Mouse (Mus musculus): ENCODE results near the gene Cym. TPM values are rescaled to one million over a fixed set of nuclear protein-coding genes. Genes with fewer than 3 reads are reported as not detected.

Cym gene
- polyA plus RNA-seq, 1 experiment, result not detected

GRCm38 (mm10) chr3:107229822-107230221, 8.3 kb upstream of the Cym start:
- Histone ChIP-seq H3K4me3 (replicated peaks) (no peak overlapping the region), H3K4me1 (peaks cover 19% of the 10 kb centered on the region), H3K27me3 (replicated peaks) (peaks cover 21% of the 10 kb centered on the region), H3K9me3 (peaks cover 2% of the 10 kb centered on the region), H3K36me3 (replicated peaks; ENCODE audit: low read length) (no peaks in the 10 kb centered on the region)
- TF ChIP-seq GATA1 (IDR thresholded peaks at IDR 0.05; ENCODE audit: borderline replicate concordance, low read length) (no peak), FLI1 (IDR thresholded peaks at IDR 0.05; ENCODE audit: low read length) (no peak)

- H3K27me3 ChIP-seq (replicated peaks), result peaks cover 22% of the 10 kb centered on the region
- H3K9me3 ChIP-seq, result peaks cover 8% of the 10 kb centered on the region
- H3K4me1 ChIP-seq, result peaks cover 19% of the 10 kb centered on the region
- no peak overlapping the region for H3K4me3 ChIP-seq (replicated peaks)
- H3K36me3 ChIP-seq (replicated peaks; ENCODE audit: low read length), result no peaks in the 10 kb centered on the region
- TF ChIP-seq FLI1 (IDR thresholded peaks at IDR 0.05; ENCODE audit: low read length) (no peak), GATA1 (IDR thresholded peaks at IDR 0.05; ENCODE audit: borderline replicate concordance, low read length) (no peak)
These were observed 7.7 kb upstream of the Cym start for GRCm38 (mm10) chr3:107229221-107229620.

GRCm38 (mm10) chr3:107225820-107226219, 4.3 kb upstream of the Cym start:
- TF ChIP-seq GATA1 (IDR thresholded peaks at IDR 0.05; ENCODE audit: borderline replicate concordance, low read length) (no peak), FLI1 (IDR thresholded peaks at IDR 0.05; ENCODE audit: low read length) (no peak)
- peaks cover 22% of the 10 kb centered on the region for H3K27me3 ChIP-seq (replicated peaks)
- H3K36me3 ChIP-seq (replicated peaks; ENCODE audit: low read length), result no peaks in the 10 kb centered on the region
- H3K4me3 ChIP-seq (replicated peaks), result no peak overlapping the region
- peaks cover 11% of the 10 kb centered on the region for H3K9me3 ChIP-seq
- H3K4me1 ChIP-seq, result no peaks in the 10 kb centered on the region

- Histone ChIP-seq H3K4me3 (replicated peaks) (no peak overlapping the region), H3K27me3 (replicated peaks) (peaks cover 20% of the 10 kb centered on the region), H3K4me1 (no peaks in the 10 kb centered on the region), H3K36me3 (replicated peaks; ENCODE audit: low read length) (no peaks in the 10 kb centered on the region), H3K9me3 (peaks cover 11% of the 10 kb centered on the region)
- TF ChIP-seq FLI1 (IDR thresholded peaks at IDR 0.05; ENCODE audit: low read length), result no peak
- TF ChIP-seq GATA1 (IDR thresholded peaks at IDR 0.05; ENCODE audit: borderline replicate concordance, low read length), result no peak
These were observed 1.7 kb upstream of the Cym start for GRCm38 (mm10) chr3:107223230-107223629.

GRCm38 (mm10) chr3:107218572-107218971, 3.0 kb downstream of the Cym start:
- TF ChIP-seq GATA1 (IDR thresholded peaks at IDR 0.05; ENCODE audit: borderline replicate concordance, low read length) (no peak), FLI1 (IDR thresholded peaks at IDR 0.05; ENCODE audit: low read length) (no peak)
- peaks cover 29% of the 10 kb centered on the region for H3K27me3 ChIP-seq (replicated peaks)
- no peak overlapping the region for H3K4me3 ChIP-seq (replicated peaks)
- no peaks in the 10 kb centered on the region for H3K4me1 ChIP-seq
- no peaks in the 10 kb centered on the region for H3K36me3 ChIP-seq (replicated peaks; ENCODE audit: low read length)
- H3K9me3 ChIP-seq, result no peaks in the 10 kb centered on the region

- H3K4me1 ChIP-seq, result no peaks in the 10 kb centered on the region
- no peak overlapping the region for H3K4me3 ChIP-seq (replicated peaks)
- H3K9me3 ChIP-seq, result no peaks in the 10 kb centered on the region
- peaks cover 23% of the 10 kb centered on the region for H3K27me3 ChIP-seq (replicated peaks)
- no peaks in the 10 kb centered on the region for H3K36me3 ChIP-seq (replicated peaks; ENCODE audit: low read length)
- TF ChIP-seq GATA1 (IDR thresholded peaks at IDR 0.05; ENCODE audit: borderline replicate concordance, low read length) (no peak), FLI1 (IDR thresholded peaks at IDR 0.05; ENCODE audit: low read length) (no peak)
These were observed 4.4 kb downstream of the Cym start for GRCm38 (mm10) chr3:107217101-107217480.

- no peak overlapping the region for H3K4me3 ChIP-seq (replicated peaks)
- no peak for TF ChIP-seq GATA1 (IDR thresholded peaks at IDR 0.05; ENCODE audit: borderline replicate concordance, low read length)
- TF ChIP-seq FLI1 (IDR thresholded peaks at IDR 0.05; ENCODE audit: low read length), result no peak
- no peaks in the 10 kb centered on the region for H3K4me1 ChIP-seq
These were observed 5.0 kb downstream of the Cym start for GRCm38 (mm10) chr3:107216400-107217100.

GRCm38 (mm10) chr3:107214606-107215005, 6.9 kb downstream of the Cym start:
- TF ChIP-seq GATA1 (IDR thresholded peaks at IDR 0.05; ENCODE audit: borderline replicate concordance, low read length), result no peak
- no peak for TF ChIP-seq FLI1 (IDR thresholded peaks at IDR 0.05; ENCODE audit: low read length)
- H3K4me3 ChIP-seq (replicated peaks), result peak overlapping the region; percentile 19

More at GRCm38 (mm10) chr3:107216400-107217100, 5.0 kb downstream of the Cym start:
- Histone ChIP-seq H3K9me3 (no peaks in the 10 kb centered on the region), H3K36me3 (replicated peaks; ENCODE audit: low read length) (no peaks in the 10 kb centered on the region), H3K27me3 (replicated peaks) (peaks cover 23% of the 10 kb centered on the region)

GRCm38 (mm10) chr3:107207625-107208253, 13.8 kb downstream of the Cym start:
- peak overlapping the region; percentile 77 for H3K4me3 ChIP-seq (replicated peaks)
- TF ChIP-seq GATA1 (IDR thresholded peaks at IDR 0.05; ENCODE audit: borderline replicate concordance, low read length) (no peak), FLI1 (IDR thresholded peaks at IDR 0.05; ENCODE audit: low read length) (no peak)

More at GRCm38 (mm10) chr3:107214606-107215005, 6.9 kb downstream of the Cym start:
- Histone ChIP-seq H3K36me3 (replicated peaks; ENCODE audit: low read length) (no peaks in the 10 kb centered on the region), H3K27me3 (replicated peaks) (peaks cover 20% of the 10 kb centered on the region), H3K4me1 (no peaks in the 10 kb centered on the region), H3K9me3 (no peaks in the 10 kb centered on the region)

GRCm38 (mm10) chr3:107206490-107207150, 14.9 kb downstream of the Cym start:
- TF ChIP-seq GATA1 (IDR thresholded peaks at IDR 0.05; ENCODE audit: borderline replicate concordance, low read length) (no peak), FLI1 (IDR thresholded peaks at IDR 0.05; ENCODE audit: low read length) (no peak)
- peaks cover 6% of the 10 kb centered on the region for H3K4me1 ChIP-seq
- H3K4me3 ChIP-seq (replicated peaks), result no peak overlapping the region
- H3K36me3 ChIP-seq (replicated peaks; ENCODE audit: low read length), result no peaks in the 10 kb centered on the region
- no peaks in the 10 kb centered on the region for H3K9me3 ChIP-seq
- H3K27me3 ChIP-seq (replicated peaks), result peaks cover 17% of the 10 kb centered on the region

More at GRCm38 (mm10) chr3:107207625-107208253, 13.8 kb downstream of the Cym start:
- Histone ChIP-seq H3K9me3 (no peaks in the 10 kb centered on the region), H3K27me3 (replicated peaks) (peaks cover 17% of the 10 kb centered on the region), H3K4me1 (peaks cover 6% of the 10 kb centered on the region), H3K36me3 (replicated peaks; ENCODE audit: low read length) (no peaks in the 10 kb centered on the region)

Data from megakaryocyte, embryonic 14.5 days (primary cell).